In the genomic region with DNA sequence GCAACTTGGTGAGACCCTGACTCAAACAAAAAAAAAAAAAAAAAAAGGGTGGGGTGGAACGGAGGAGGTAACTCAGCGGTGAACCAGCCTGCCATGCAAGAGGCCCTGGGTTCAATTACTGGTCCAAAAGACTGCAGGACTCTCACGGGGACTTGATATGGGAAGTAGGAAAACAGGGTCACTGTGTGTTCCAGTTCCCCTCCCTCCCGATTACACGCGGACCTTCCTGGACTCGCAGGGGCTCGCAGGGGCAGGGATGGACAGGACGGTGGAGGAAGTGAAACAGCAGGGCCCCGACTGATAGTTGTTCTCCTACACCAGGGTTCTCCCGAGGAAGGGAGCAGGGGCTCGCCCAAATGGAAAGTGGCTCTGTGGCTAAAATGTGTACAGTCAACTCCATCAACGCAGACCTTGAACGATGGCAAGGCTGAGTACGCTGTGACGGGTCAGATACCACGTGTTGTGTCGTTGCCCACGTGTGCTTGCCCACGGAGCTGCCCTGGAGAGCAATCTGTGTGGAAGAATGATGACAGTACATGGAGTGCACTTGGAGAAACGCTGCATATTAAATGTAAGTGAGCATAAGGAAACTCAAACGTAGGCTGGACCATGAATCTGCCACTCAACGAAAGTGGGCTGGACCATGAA, we compare ENCODE assay signal across 19 mouse cellular contexts. TPM values are rescaled to one million over a fixed set of nuclear protein-coding genes. Genes with fewer than 3 reads are reported as not detected.
A peak's percentile ranks its signal among the peaks of the same experiment; 100 is the strongest.
DNase-seq lines count a peak whose midpoint lies in the region; ATAC-seq and TF ChIP-seq lines count a peak whose summit lies in the region.
"Had no signal": no experiment of that assay in that cellular context is flagged by ENCODE, and none has a peak within 500 bp of the region (broad histone marks: within the 10 kb centered on the region; RNA-seq: fewer than 3 reads in every experiment).

No protein-coding gene starts in this region.

- no peaks in the 10 kb centered on the region for H3K27me3 ChIP-seq in liver, postnatal 0 days (ENCODE audit: insufficient read depth, low read length)
- peaks cover 41% of the 10 kb centered on the region for H3K27me3 ChIP-seq in liver, embryonic 12.5 days (replicated peaks)
- H3K27me3 ChIP-seq: neural tube, embryonic 13.5 days had no signal

- no peak overlapping the region for H3K9ac ChIP-seq in liver, postnatal 0 days (replicated peaks)
- H3K9ac ChIP-seq in liver, embryonic 12.5 days: no peak overlapping the region
- H3K9ac ChIP-seq: liver, embryonic 13.5 days; neural tube, embryonic 13.5 days had no signal

- no peak overlapping the region for H3K27ac ChIP-seq in liver, postnatal 0 days (ENCODE audit: low read depth)
- H3K27ac ChIP-seq in liver, embryonic 12.5 days: no peak overlapping the region
- H3K27ac ChIP-seq in bone marrow, adult 2 months (ENCODE audit: control insufficient read depth, insufficient read depth, low read depth, low read length, poor library complexity): 0 out of 2 replicates have a peak overlapping the region, but pooled peaks have one; percentile 1
- H3K27ac ChIP-seq: embryonic facial prominence, embryonic 10.5 days; heart, adult 2 months; hindbrain, postnatal 0 days; layer of hippocampus, adult 2 months; left cerebral cortex, adult 2 months; liver, embryonic 13.5 days; midbrain, embryonic 10.5 days; neural tube, embryonic 13.5 days had no signal

- TF ChIP-seq CTCF in liver, postnatal 0 days (IDR thresholded peaks at IDR 0.05; ENCODE audit: low read depth): no peak
- no peak for TF ChIP-seq CTCF in bone marrow, adult 2 months (IDR thresholded peaks at IDR 0.05; ENCODE audit: control insufficient read depth, insufficient read depth, low read length)

- 68% methylated on average over 23 of the region's 23 CpGs for WGBS in liver, postnatal 0 days (ENCODE audit: insufficient replicate concordance)
- 63% methylated on average over 23 of the region's 23 CpGs for WGBS in liver, embryonic 12.5 days (ENCODE audit: insufficient replicate concordance)
- 65% methylated on average over 23 of the region's 23 CpGs for WGBS in bone marrow, adult 2 months

- H3K4me2 ChIP-seq in liver, postnatal 0 days (ENCODE audit: low read depth, low read length): no peak overlapping the region
- H3K4me2 ChIP-seq in liver, embryonic 12.5 days: no peak overlapping the region
- H3K4me2 ChIP-seq: liver, embryonic 13.5 days; neural tube, embryonic 13.5 days had no signal

- TF ChIP-seq EP300 in liver, postnatal 0 days (IDR thresholded peaks at IDR 0.05; ENCODE audit: low read depth): no peak

- TF ChIP-seq POLR2A in bone marrow, adult 2 months (IDR thresholded peaks at IDR 0.05; ENCODE audit: borderline replicate concordance, control insufficient read depth, low read depth, low read length): no peak

- ATAC-seq in liver, postnatal 0 days: peak; percentile 39; the same call in 1 of the 2 replicates
- ATAC-seq in liver, embryonic 12.5 days: no peak
- peak; percentile 78 for ATAC-seq in megakaryocyte, adult 5-6 weeks (ENCODE audit: poor library complexity, severe bottlenecking)
- ATAC-seq: hindbrain, postnatal 0 days had no signal

- peaks cover 9% of the 10 kb centered on the region for H3K4me1 ChIP-seq in liver, postnatal 0 days (ENCODE audit: insufficient read depth)
- H3K4me1 ChIP-seq in liver, embryonic 12.5 days: peaks cover 18% of the 10 kb centered on the region
- H3K4me1 ChIP-seq in bone marrow, adult 2 months (ENCODE audit: control insufficient read depth, insufficient read depth, low read length): peaks cover 2% of the 10 kb centered on the region
- H3K4me1 ChIP-seq: neural tube, embryonic 13.5 days had no signal

- no peak for DNase-seq in liver, postnatal 0 days
- DNase-seq in retina, embryonic 14.5 days (ENCODE audit: low spot score): no peak
- DNase-seq in adrenal gland, adult 8-10 months: no peak
- no peak for DNase-seq in thymus, postnatal 10 days (ENCODE audit: low spot score in 2 of 2)
- DNase-seq: cerebellum, adult 8-10 months; kidney, adult 2 months; left cerebral cortex, postnatal 4 days; liver, embryonic 13.5 days; thymus, adult 18-20 months had no signal

- H3K4me3 ChIP-seq in liver, postnatal 0 days (ENCODE audit: low read depth, low read length): no peak overlapping the region
- no peak overlapping the region for H3K4me3 ChIP-seq in liver, embryonic 12.5 days
- H3K4me3 ChIP-seq in bone marrow, adult 2 months (replicated peaks; ENCODE audit: control insufficient read depth, low read depth, low read length): no peak overlapping the region
- H3K4me3 ChIP-seq: embryonic facial prominence, embryonic 10.5 days; heart, adult 2 months; layer of hippocampus, adult 2 months; left cerebral cortex, adult 2 months; liver, embryonic 13.5 days; midbrain, embryonic 10.5 days; neural tube, embryonic 13.5 days had no signal

- no peaks in the 10 kb centered on the region for H3K9me3 ChIP-seq in liver, postnatal 0 days (ENCODE audit: low read length)
- H3K9me3 ChIP-seq in liver, embryonic 12.5 days (replicated peaks): no peaks in the 10 kb centered on the region
- H3K9me3 ChIP-seq: embryonic facial prominence, embryonic 10.5 days; liver, embryonic 13.5 days; midbrain, embryonic 10.5 days; neural tube, embryonic 13.5 days had no signal

- H3K36me3 ChIP-seq in liver, postnatal 0 days (replicated peaks; ENCODE audit: insufficient read depth, low read length): no peaks in the 10 kb centered on the region
- H3K36me3 ChIP-seq in liver, embryonic 12.5 days: no peaks in the 10 kb centered on the region
- H3K36me3 ChIP-seq: embryonic facial prominence, embryonic 10.5 days; liver, embryonic 13.5 days; midbrain, embryonic 10.5 days; neural tube, embryonic 13.5 days had no signal

RNA-seq across cellular contexts. Expression of gene Mxi1, which starts 36.4 kb away (rescaled TPM):
- 24.4 and 24.5 TPM in 2 replicates for polyA plus RNA-seq in liver, postnatal 0 days (2015; fragmentation: Nextera tagmentation; extraction: Ambion mirVana)
- 38.3 and 39.3 TPM in 2 replicates for polyA plus RNA-seq in liver, embryonic 12.5 days (2016; fragmentation: Nextera tagmentation; extraction: Ambion mirVana)
- polyA plus RNA-seq in bone marrow, adult 2 months (2011; ENCODE audit: insufficient read depth, insufficient read length, low replicate concordance, missing spikeins): 32.4 and 39.2 TPM in 2 replicates
- total RNA-seq in megakaryocyte, adult 5-6 weeks (2015): 42.1 and 42.8 TPM in 2 replicates
- total RNA-seq in megakaryocyte, adult 5-6 weeks (2017): 74.0 and 91.1 TPM in 2 replicates
- total RNA-seq in adrenal gland, adult 8-10 months (2022): 10 to 100 TPM; 33.5 to 38.1 (median 34.5) TPM
